Mouse (Mus musculus): Measurements from ENCODE around the gene Anapc16. TPM values are rescaled to one million over a fixed set of nuclear protein-coding genes. Genes with fewer than 3 reads are reported as not detected.

The Anapc16 gene
- total RNA-seq, 2 experiments from 2014 or later = 49.5 to 50.7 TPM

GRCm38 (mm10) chr10:59964504-59965361 is 38.2 kb downstream of the Anapc16 start:
- TF ChIP-seq CTCF (IDR thresholded peaks at IDR 0.05) = no peak
- peak overlapping the region; percentile 35 for H3K27ac ChIP-seq
- intact Hi-C loops (cut with DNase I) = no loop called here
- DNase-seq = peak; percentile 52
- H3K4me3 ChIP-seq = peak overlapping the region; percentile 3; the same call in 1 of the 2 replicates

- no peak for TF ChIP-seq CTCF (IDR thresholded peaks at IDR 0.05)
- intact Hi-C loops (cut with DNase I) = no loop called here
- H3K4me3 ChIP-seq = no peak overlapping the region
- DNase-seq = no peak
- no peak overlapping the region for H3K27ac ChIP-seq
These were observed 39.3 kb downstream of the Anapc16 start for GRCm38 (mm10) chr10:59963609-59964008.

- no peak for DNase-seq
- H3K27ac ChIP-seq = no peak overlapping the region
- H3K4me3 ChIP-seq = no peak overlapping the region
- TF ChIP-seq CTCF (IDR thresholded peaks at IDR 0.05) = no peak
- intact Hi-C loops (cut with DNase I) = no loop called here
These were observed 43.4 kb downstream of the Anapc16 start for GRCm38 (mm10) chr10:59959517-59959916.

DNA sequence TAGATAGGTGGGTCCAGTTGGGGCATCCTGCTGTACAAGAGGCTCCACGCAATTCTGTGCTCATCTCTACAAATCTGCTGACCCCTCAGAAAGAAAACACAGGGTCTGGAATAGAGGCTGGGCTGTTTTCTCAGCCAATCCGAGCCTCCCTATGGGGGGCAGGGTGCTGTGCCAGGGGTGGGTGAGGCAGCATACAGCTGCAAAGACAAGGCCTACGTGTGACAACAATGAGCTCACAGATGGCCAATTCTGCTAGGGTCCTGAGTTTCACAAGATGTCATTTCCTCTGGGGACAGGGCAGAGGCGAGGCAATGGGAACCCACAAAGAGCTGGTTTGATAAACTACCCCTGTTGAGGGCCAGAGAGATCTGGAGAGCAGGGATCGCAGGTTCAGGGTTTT is 44.5 kb downstream of the Anapc16 start:
- peak overlapping the region; percentile 34; the same call in 1 of the 2 replicates for H3K4me3 ChIP-seq
- intact Hi-C loops (cut with DNase I) = no loop called here

GRCm38 (mm10) chr10:59957171-59958149 is 45.5 kb downstream of the Anapc16 start:
- Histone ChIP-seq H3K4me3 (peak overlapping the region; percentile 34), H3K27ac (peak overlapping the region; percentile 84)
- intact Hi-C loops (cut with DNase I) = no loop called here
- peak; percentile 78 for DNase-seq
- no peak for TF ChIP-seq CTCF (IDR thresholded peaks at IDR 0.05)

More for the DNA sequence above, 44.5 kb downstream of the Anapc16 start:
- TF ChIP-seq CTCF (IDR thresholded peaks at IDR 0.05) = no peak
- DNase-seq = peak; percentile 41
- H3K27ac ChIP-seq = peak overlapping the region; percentile 84

- TF ChIP-seq CTCF (IDR thresholded peaks at IDR 0.05) = no peak
- DNase-seq = no peak
- Histone ChIP-seq H3K4me3 (no peak overlapping the region), H3K27ac (peak overlapping the region; percentile 84)
- intact Hi-C loops (cut with DNase I) = no loop called here
These were observed 46.3 kb downstream of the Anapc16 start for GRCm38 (mm10) chr10:59956681-59957080.

DNA sequence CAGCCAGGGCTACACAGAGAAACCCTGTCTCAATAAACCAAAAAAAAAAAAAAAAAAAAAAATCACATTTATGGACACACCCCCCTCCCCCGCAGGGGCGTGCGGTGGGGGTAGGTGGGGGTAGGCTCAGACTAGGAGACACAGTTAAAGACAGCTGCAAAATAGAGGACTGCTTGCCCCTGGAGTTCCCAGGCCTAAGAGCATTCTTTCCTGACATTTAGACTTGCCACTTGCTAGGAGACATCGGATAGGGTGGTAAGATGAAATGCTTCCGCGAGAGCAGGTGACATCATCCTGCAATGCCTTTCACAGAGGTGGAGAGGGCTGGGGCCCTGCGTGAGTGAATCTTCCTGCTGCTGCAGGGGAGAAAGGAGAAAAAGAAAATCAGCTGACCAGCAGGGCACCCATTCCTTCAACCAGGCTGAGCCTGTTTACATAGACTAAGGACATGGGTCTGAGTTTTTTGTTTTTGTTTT is 49.3 kb downstream of the Anapc16 start:
- Histone ChIP-seq H3K27ac (peak overlapping the region; percentile 92), H3K4me3 (no peak overlapping the region)
- intact Hi-C loops (cut with DNase I) = loop anchor here (2.0 kb wide), 1 partner anchor 49 kb away; the partner anchor contains the start of genes Anapc16 and Ascc1
- no peak for DNase-seq
- no peak for TF ChIP-seq CTCF (IDR thresholded peaks at IDR 0.05)

DNA sequence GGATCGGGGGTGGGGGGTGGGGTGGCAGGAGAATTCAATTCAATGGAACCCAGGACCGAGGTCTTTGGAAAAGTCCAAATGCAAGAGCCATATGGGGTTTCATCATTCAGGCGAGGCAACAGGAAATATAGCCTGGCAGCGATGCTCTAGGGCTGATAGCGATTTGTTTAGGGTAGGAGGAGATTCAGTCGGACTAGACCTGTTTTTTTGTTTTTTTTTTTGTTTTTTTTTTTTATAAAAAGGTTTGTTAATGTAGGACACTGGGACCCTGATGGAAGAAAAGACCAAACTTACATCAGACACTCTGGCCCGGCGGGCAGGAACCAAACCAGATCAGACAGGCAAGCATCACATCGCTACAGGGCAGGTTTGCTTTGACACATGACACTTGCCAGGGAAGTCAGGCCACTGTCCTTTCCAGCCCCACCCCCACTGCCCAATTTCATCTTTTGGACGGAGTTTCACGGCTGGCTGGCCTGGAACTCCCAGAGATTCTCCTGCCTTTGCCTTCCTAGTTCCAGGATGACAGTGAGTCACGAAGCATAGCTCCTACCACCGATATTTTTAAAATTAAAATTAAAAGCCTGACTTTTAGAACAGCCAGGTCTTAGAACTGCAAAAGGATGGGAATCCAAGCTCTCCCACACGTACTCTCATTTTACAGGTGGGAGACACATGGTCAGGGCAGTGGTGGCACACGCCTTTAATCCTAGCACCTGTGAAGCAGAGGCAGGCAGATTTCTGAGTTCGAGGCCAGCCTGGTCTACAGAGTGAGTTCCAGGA is 50.0 kb downstream of the Anapc16 start:
- no peak for TF ChIP-seq CTCF (IDR thresholded peaks at IDR 0.05)
- Histone ChIP-seq H3K4me3 (peak overlapping the region; percentile 92), H3K27ac (peak overlapping the region; percentile 92)
- peak; percentile 71 for DNase-seq
- intact Hi-C loops (cut with DNase I) = loop anchor here (1.0 to 2.0 kb wide), 2 partner anchors 17 to 50 kb away; partner anchors contain the start of genes Anapc16 and Ascc1

DNA sequence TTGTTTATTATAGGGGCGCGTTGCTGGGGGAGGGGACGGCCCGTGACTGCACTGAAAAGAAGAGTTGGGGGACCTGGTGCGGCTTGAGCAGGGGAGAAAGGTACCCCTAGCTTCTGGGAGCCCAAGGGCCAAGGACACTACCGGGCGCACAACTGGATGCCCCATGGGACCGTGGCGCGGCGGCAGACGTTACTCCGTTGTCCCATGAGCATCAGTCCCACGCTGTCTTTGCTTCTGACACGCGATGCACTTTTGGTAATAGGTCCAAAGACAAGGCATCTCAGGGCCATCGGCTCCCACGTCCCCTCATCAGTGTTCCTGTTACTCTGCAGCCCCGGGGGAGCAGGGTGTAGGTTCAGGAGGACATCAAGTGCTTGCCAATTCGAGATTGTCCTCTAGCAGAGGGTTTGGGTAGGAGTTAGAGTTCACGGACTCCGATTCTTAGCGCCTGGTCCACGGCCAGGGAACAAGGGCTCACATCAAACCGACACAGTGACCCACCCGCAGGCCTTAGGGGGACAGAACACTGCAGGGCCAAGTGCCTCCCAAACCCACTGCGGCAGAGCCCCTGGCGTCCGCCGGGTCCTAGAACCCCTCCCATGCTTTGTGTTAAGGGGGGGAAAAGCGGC is 50.7 kb downstream of the Anapc16 start:
- intact Hi-C loops (cut with DNase I) = loop anchor here (1.0 to 2.0 kb wide), 2 partner anchors 18 to 51 kb away; partner anchors contain the start of genes Anapc16 and Ascc1
- no peak for TF ChIP-seq CTCF (IDR thresholded peaks at IDR 0.05)
- DNase-seq = peak; percentile 82
- peak overlapping the region; percentile 92 for H3K27ac ChIP-seq
- H3K4me3 ChIP-seq = peak overlapping the region; percentile 92

DNA sequence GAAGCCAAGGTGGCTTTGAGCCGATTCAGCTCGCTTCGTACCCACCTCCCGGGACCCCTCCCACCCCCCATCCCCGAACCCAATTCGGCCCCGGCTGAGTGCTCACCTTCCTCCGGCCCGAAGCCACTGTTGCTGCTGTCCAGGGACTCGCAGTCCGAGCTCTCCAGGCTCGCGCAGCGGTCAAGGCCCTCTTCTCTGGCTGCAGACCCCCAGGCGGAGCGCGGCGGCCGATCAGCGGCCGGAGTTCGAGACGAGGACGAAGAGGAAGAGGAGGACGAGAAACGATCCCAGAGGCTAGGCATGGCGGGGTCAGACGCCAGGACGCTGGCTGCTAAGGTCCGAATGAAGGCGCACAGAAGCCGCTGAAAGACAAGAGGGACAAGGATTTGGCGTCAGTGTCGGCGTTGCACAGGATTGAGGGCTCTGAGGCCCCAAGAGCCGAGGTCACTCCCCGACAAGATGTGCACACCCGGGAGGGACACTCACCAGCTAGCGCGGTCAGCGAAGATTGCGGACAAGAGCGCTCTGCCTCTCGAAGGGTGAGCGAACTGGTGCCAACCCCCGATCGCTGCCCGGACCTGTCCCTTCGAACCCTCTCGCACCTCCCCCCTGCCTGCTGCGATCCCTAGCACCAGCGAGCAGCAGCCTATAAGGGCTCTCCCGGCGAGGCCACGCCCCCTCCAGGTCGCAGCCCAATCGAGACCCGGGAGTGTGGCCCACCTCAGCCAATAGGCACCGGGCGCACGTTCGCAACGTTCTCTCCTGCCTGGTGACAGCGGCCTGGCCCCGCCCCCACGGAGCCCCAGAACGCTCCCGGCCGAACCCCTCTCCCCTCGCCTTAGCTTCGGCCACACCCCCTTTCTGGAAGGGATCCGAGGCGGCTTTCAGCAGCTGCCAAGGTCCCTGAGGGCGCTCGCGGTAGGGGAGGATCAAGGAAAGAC is 51.5 kb downstream of the Anapc16 start, which contains the start of gene Ddit4:
Gene Ddit4, minus strand, starts transcription at position 624 of the 941 bp plus-strand sequence.
- intact Hi-C loops (cut with DNase I) = loop anchor here (1.0 to 2.0 kb wide), 3 partner anchors 19 to 51 kb away; partner anchors contain the start of genes Anapc16 and Ascc1

More for the DNA sequence above, 51.5 kb downstream of the Anapc16 start, which contains the start of gene Ddit4:
- Histone ChIP-seq H3K4me3 (peak within 1 kb of the TSS; percentile 92), H3K27ac (peak within 1 kb of the TSS; percentile 92)
- DNase-seq = peak; percentile 100
- TF ChIP-seq CTCF (IDR thresholded peaks at IDR 0.05) = no peak
